10 mouse cellular contexts compared by ENCODE assay signal in the genomic region with DNA sequence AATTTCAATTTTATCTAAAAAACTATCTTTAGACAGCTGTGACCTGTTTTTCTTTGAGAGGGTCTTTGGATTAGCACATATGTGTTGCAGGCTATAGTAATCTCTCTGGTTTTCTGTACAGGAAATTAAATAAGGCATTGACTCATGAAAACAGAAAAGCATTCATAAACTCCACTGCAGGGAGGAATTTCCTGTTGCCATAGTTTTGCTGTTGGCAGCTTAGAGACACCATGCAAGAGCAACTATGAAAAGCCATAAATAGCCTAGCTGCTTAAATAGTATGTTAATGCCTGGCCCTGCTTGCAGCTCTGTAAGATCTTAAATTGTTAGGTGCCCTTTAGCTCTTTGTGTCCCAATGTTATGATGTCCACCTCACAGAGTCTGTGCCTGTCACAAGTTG.
DNase-seq lines count a peak whose midpoint lies in the region; ATAC-seq lines count a peak whose summit lies in the region.
"Had no signal": no experiment of that assay in that cellular context is flagged by ENCODE, and none has a peak within 500 bp of the region (broad histone marks: within the 10 kb centered on the region; RNA-seq: fewer than 3 reads in every experiment).

No protein-coding gene starts in this region.

- peaks cover 5% of the 10 kb centered on the region for H3K4me1 ChIP-seq in hindbrain, embryonic 13.5 days (replicated peaks)
- H3K4me1 ChIP-seq in hindbrain, embryonic 14.5 days (replicated peaks; ENCODE audit: control insufficient read depth, insufficient read depth, low read length): 0 out of 2 replicates have a peak, but pooled peaks cover 3% of the 10 kb centered on the region
- H3K4me1 ChIP-seq in midbrain, embryonic 13.5 days (replicated peaks): peaks cover 47% of the 10 kb centered on the region
- H3K4me1 ChIP-seq in midbrain, embryonic 16.5 days (ENCODE audit: control insufficient read depth, insufficient read depth, low read length): peaks cover 5% of the 10 kb centered on the region; the same call in 1 of the 2 replicates
- peaks cover 15% of the 10 kb centered on the region for H3K4me1 ChIP-seq in forebrain, embryonic 13.5 days
- H3K4me1 ChIP-seq in stomach, embryonic 14.5 days (ENCODE audit: control insufficient read depth, insufficient read depth, low read length): no peaks in the 10 kb centered on the region

- H3K9ac ChIP-seq in hindbrain, embryonic 13.5 days: no peak overlapping the region
- no peak overlapping the region for H3K9ac ChIP-seq in hindbrain, embryonic 14.5 days
- H3K9ac ChIP-seq in midbrain, embryonic 13.5 days (replicated peaks): no peak overlapping the region
- no peak overlapping the region for H3K9ac ChIP-seq in midbrain, embryonic 16.5 days (ENCODE audit: low read depth, low read length)
- no peak overlapping the region for H3K9ac ChIP-seq in forebrain, embryonic 13.5 days
- H3K9ac ChIP-seq in stomach, embryonic 14.5 days (replicated peaks; ENCODE audit: low read depth, low read length): no peak overlapping the region

- H3K4me2 ChIP-seq in hindbrain, embryonic 13.5 days: no peak overlapping the region
- H3K4me2 ChIP-seq in hindbrain, embryonic 14.5 days (replicated peaks): no peak overlapping the region
- no peak overlapping the region for H3K4me2 ChIP-seq in midbrain, embryonic 13.5 days (replicated peaks)
- H3K4me2 ChIP-seq in midbrain, embryonic 16.5 days (ENCODE audit: low read length): no peak overlapping the region
- no peak overlapping the region for H3K4me2 ChIP-seq in forebrain, embryonic 13.5 days
- H3K4me2 ChIP-seq in stomach, embryonic 14.5 days (replicated peaks; ENCODE audit: low read depth, low read length): no peak overlapping the region

- no peak for DNase-seq in hindbrain, embryonic 14.5 days (ENCODE audit: low spot score)
- no peak for DNase-seq in right cerebral cortex, postnatal 36 days (ENCODE audit: low spot score in 2 of 2)
- DNase-seq in ovary, adult 18-20 months (ENCODE audit: low spot score): no peak
- DNase-seq: cerebellum, postnatal 36 days; midbrain, embryonic 14.5 days had no signal

- peak overlapping the region; percentile 48 for H3K27ac ChIP-seq in hindbrain, embryonic 13.5 days
- no peak overlapping the region for H3K27ac ChIP-seq in hindbrain, embryonic 14.5 days
- H3K27ac ChIP-seq in midbrain, embryonic 13.5 days: peak overlapping the region; percentile 25; the same call in 1 of the 2 replicates
- H3K27ac ChIP-seq in midbrain, embryonic 16.5 days (ENCODE audit: low read length): no peak overlapping the region; the same call in 1 of the 2 replicates
- H3K27ac ChIP-seq in forebrain, embryonic 13.5 days: 0 out of 2 replicates have a peak overlapping the region, but pooled peaks have one; percentile 17
- peak overlapping the region; percentile 63; the same call in 1 of the 2 replicates for H3K27ac ChIP-seq in stomach, embryonic 14.5 days (ENCODE audit: low read length)

- ATAC-seq in hindbrain, embryonic 13.5 days (ENCODE audit: low FRiP score): no peak
- no peak for ATAC-seq in hindbrain, embryonic 14.5 days (ENCODE audit: low FRiP score)
- no peak for ATAC-seq in midbrain, embryonic 13.5 days
- no peak for ATAC-seq in midbrain, embryonic 16.5 days
- no peak for ATAC-seq in forebrain, embryonic 13.5 days
- ATAC-seq in stomach, embryonic 14.5 days (ENCODE audit: insufficient number of reproducible peaks, insufficient read depth, low FRiP score, low read depth): no peak

- no peaks in the 10 kb centered on the region for H3K9me3 ChIP-seq in hindbrain, embryonic 13.5 days
- no peaks in the 10 kb centered on the region for H3K9me3 ChIP-seq in hindbrain, embryonic 14.5 days (ENCODE audit: control insufficient read depth, low read length)
- H3K9me3 ChIP-seq in midbrain, embryonic 13.5 days: no peaks in the 10 kb centered on the region
- H3K9me3 ChIP-seq in midbrain, embryonic 16.5 days (replicated peaks; ENCODE audit: control insufficient read depth, low read length, poor library complexity, severe bottlenecking): no peaks in the 10 kb centered on the region
- no peaks in the 10 kb centered on the region for H3K9me3 ChIP-seq in forebrain, embryonic 13.5 days (replicated peaks)
- H3K9me3 ChIP-seq in stomach, embryonic 14.5 days (ENCODE audit: control insufficient read depth, low read depth, low read length): no peaks in the 10 kb centered on the region

- no peaks in the 10 kb centered on the region; the same call in 1 of the 2 replicates for H3K36me3 ChIP-seq in hindbrain, embryonic 13.5 days
- no peaks in the 10 kb centered on the region for H3K36me3 ChIP-seq in hindbrain, embryonic 14.5 days (replicated peaks; ENCODE audit: control insufficient read depth, insufficient read depth)
- H3K36me3 ChIP-seq in midbrain, embryonic 13.5 days: no peaks in the 10 kb centered on the region
- 0 out of 2 replicates have a peak, but pooled peaks cover 3% of the 10 kb centered on the region for H3K36me3 ChIP-seq in midbrain, embryonic 16.5 days (ENCODE audit: control insufficient read depth, insufficient read depth, low read length)
- H3K36me3 ChIP-seq in forebrain, embryonic 13.5 days (ENCODE audit: poor library complexity, severe bottlenecking): 0 out of 2 replicates have a peak, but pooled peaks cover 5% of the 10 kb centered on the region
- H3K36me3 ChIP-seq in stomach, embryonic 14.5 days (ENCODE audit: control insufficient read depth, insufficient read depth, low read length): no peaks in the 10 kb centered on the region

- H3K27me3 ChIP-seq in hindbrain, embryonic 13.5 days: no peaks in the 10 kb centered on the region
- H3K27me3 ChIP-seq in hindbrain, embryonic 14.5 days (ENCODE audit: control insufficient read depth, insufficient read depth, low read length): no peaks in the 10 kb centered on the region
- H3K27me3 ChIP-seq in midbrain, embryonic 13.5 days: no peaks in the 10 kb centered on the region
- H3K27me3 ChIP-seq in midbrain, embryonic 16.5 days (ENCODE audit: control insufficient read depth, insufficient read depth, low read depth, low read length): no peaks in the 10 kb centered on the region
- H3K27me3 ChIP-seq in forebrain, embryonic 13.5 days: no peaks in the 10 kb centered on the region
- H3K27me3 ChIP-seq in stomach, embryonic 14.5 days (ENCODE audit: control insufficient read depth, insufficient read depth, low read length): no peaks in the 10 kb centered on the region

- no peak overlapping the region for H3K4me3 ChIP-seq in hindbrain, embryonic 13.5 days
- H3K4me3 ChIP-seq in hindbrain, embryonic 14.5 days (replicated peaks; ENCODE audit: low read length): no peak overlapping the region
- no peak overlapping the region for H3K4me3 ChIP-seq in midbrain, embryonic 13.5 days (replicated peaks)
- no peak overlapping the region for H3K4me3 ChIP-seq in midbrain, embryonic 16.5 days (ENCODE audit: low read depth, low read length)
- no peak overlapping the region for H3K4me3 ChIP-seq in forebrain, embryonic 13.5 days
- H3K4me3 ChIP-seq in stomach, embryonic 14.5 days (ENCODE audit: low read depth, low read length): no peak overlapping the region

Comparison
In these comparisons a context has a peak if more than half of its experiments do, and no peak if none do; other contexts are left out.
1. H3K27ac ChIP-seq: peak in hindbrain, embryonic 13.5 days (single experiment), midbrain, embryonic 13.5 days (single experiment), forebrain, embryonic 13.5 days (single experiment) and stomach, embryonic 14.5 days (single experiment); none in hindbrain, embryonic 14.5 days (single experiment) and midbrain, embryonic 16.5 days (single experiment).